Mouse (Mus musculus) MEL (cell line): Measurements from ENCODE around the gene Ppp2r5d. TPM values are rescaled to one million over a fixed set of nuclear protein-coding genes. Genes with fewer than 3 reads are reported as not detected.

Experiments used
- DNase-seq: peaks from one replicate; pipeline ENCODE4 v3.0.0; 2011; ENCODE audit warnings: low read depth, low spot score
- H3K27ac ChIP-seq: 2 replicates; pipeline ENCODE4 v1.5.1; 2012; ENCODE audit warnings: low read depth, mild to moderate bottlenecking, control low read depth, low read length, moderate library complexity; ENCODE audit not compliant: control insufficient read depth
- H3K27me3 ChIP-seq, 2 experiments: fragments of 150-350 bp in 1 of 2; sonication (generic) in 1 of 2; 2 replicates each; pipeline ENCODE4 v1.6.1; 2012; ENCODE audit warnings: low read length in 2 of 2, mild to moderate bottlenecking in 2 of 2, improper control_type of control experiment in 1 of 2, moderate library complexity in 1 of 2; ENCODE audit not compliant: insufficient read depth in 2 of 2, control insufficient read depth in 1 of 2
- H3K36me3 ChIP-seq, 2 experiments: 2 replicates each; pipeline ENCODE4 v1.6.1; 2012 to 2014; ENCODE audit warnings: low read length in 2 of 2, improper control_type of control experiment in 1 of 2, inconsistent platforms in 1 of 2, mild to moderate bottlenecking in 1 of 2; ENCODE audit not compliant: insufficient read depth in 2 of 2, control insufficient read depth in 1 of 2
- H3K4me1 ChIP-seq, 2 experiments: fragments of 150-350 bp in 1 of 2; sonication (generic) in 1 of 2; 2 replicates each; pipeline ENCODE4 v1.6.1; 2012; ENCODE audit warnings: low read length in 2 of 2, improper control_type of control experiment in 1 of 2, mild to moderate bottlenecking in 1 of 2; ENCODE audit not compliant: insufficient read depth in 2 of 2, control insufficient read depth in 1 of 2
- H3K4me3 ChIP-seq, 2 experiments: fragments of 150-350 bp in 1 of 2; sonication (generic) in 1 of 2; 2 replicates each; pipeline ENCODE4 v1.5.1; 2012; ENCODE audit warnings: low read depth in 2 of 2, low read length in 2 of 2, mild to moderate bottlenecking in 2 of 2, moderate library complexity in 2 of 2, control low read depth in 1 of 2, improper control_type of control experiment in 1 of 2; ENCODE audit not compliant: control insufficient read depth in 1 of 2, insufficient read depth in 1 of 2
- H3K79me2 ChIP-seq: 2 replicates; pipeline ENCODE4 v1.6.1; 2012; ENCODE audit warnings: mild to moderate bottlenecking, low read length, moderate library complexity; ENCODE audit not compliant: control insufficient read depth, poor library complexity, insufficient read depth
- H3K9ac ChIP-seq: 2 replicates; pipeline ENCODE4 v1.6.1; 2012; ENCODE audit warnings: low read depth, mild to moderate bottlenecking, control low read depth, low read length, moderate library complexity; ENCODE audit not compliant: control insufficient read depth, poor library complexity, severe bottlenecking
- H3K9me3 ChIP-seq: fragments of 150-350 bp; sonication (generic); replicated peaks from 2 replicates; pipeline ENCODE4 v1.6.1; 2012; ENCODE audit warnings: mild to moderate bottlenecking, low read length, improper control_type of control experiment, moderate library complexity; ENCODE audit not compliant: insufficient read depth
- BHLHE40 ChIP-seq: IDR thresholded peaks from 2 replicates; pipeline ENCODE4 v1.6.1; 2012; ENCODE audit warnings: low read depth, mild to moderate bottlenecking, inconsistent platforms, low read length, improper control_type of control experiment, borderline replicate concordance
- CHD1 ChIP-seq: IDR thresholded peaks from 2 replicates; pipeline ENCODE4 v1.6.1; 2012; ENCODE audit warnings: low read depth, mild to moderate bottlenecking, inconsistent platforms, low read length, improper control_type of control experiment
- E2F4 ChIP-seq: IDR thresholded peaks from 2 replicates; pipeline ENCODE4 v1.6.1; 2011; ENCODE audit warnings: low read depth, low read length, improper control_type of control experiment, borderline replicate concordance
- EP300 ChIP-seq, 2 experiments: IDR thresholded peaks; 2 replicates each; pipeline ENCODE4 v1.6.1; 2011; ENCODE audit warnings: improper control_type of control experiment in 2 of 2, low read length in 2 of 2, low read depth in 1 of 2, mild to moderate bottlenecking in 1 of 2
- ETS1 ChIP-seq: IDR thresholded peaks from 2 replicates; pipeline ENCODE4 v1.6.1; 2012; ENCODE audit warnings: low read depth, mild to moderate bottlenecking, inconsistent platforms, low read length, improper control_type of control experiment, moderate library complexity
- GABPA ChIP-seq: IDR thresholded peaks from 2 replicates; pipeline ENCODE4 v1.6.1; 2012; ENCODE audit warnings: low read depth, mild to moderate bottlenecking, inconsistent platforms, low read length, improper control_type of control experiment, moderate library complexity
- HCFC1 ChIP-seq: IDR thresholded peaks from 2 replicates; pipeline ENCODE4 v1.6.1; 2012; ENCODE audit warnings: low read depth, mild to moderate bottlenecking, inconsistent platforms, low read length, improper control_type of control experiment, moderate library complexity
- MAX ChIP-seq: IDR thresholded peaks from 2 replicates; pipeline ENCODE4 v1.6.1; 2011; ENCODE audit warnings: low read length, improper control_type of control experiment
- MEF2A ChIP-seq: IDR thresholded peaks from 2 replicates; pipeline ENCODE4 v1.6.1; 2014; ENCODE audit warnings: low read depth, mild to moderate bottlenecking, inconsistent platforms, low read length, improper control_type of control experiment; ENCODE audit not compliant: poor library complexity, insufficient replicate concordance, severe bottlenecking; ENCODE audit errors: extremely low read depth
- MXI1 ChIP-seq: IDR thresholded peaks from 2 replicates; pipeline ENCODE4 v1.6.1; 2011; ENCODE audit warnings: mild to moderate bottlenecking, low read depth, low read length, improper control_type of control experiment
- MYB ChIP-seq: IDR thresholded peaks from 2 replicates; pipeline ENCODE4 v1.6.1; 2011; ENCODE audit warnings: mild to moderate bottlenecking, low read depth, low read length, improper control_type of control experiment
- MYC ChIP-seq: IDR thresholded peaks from 2 replicates; pipeline ENCODE4 v1.6.1; 2011; ENCODE audit warnings: low read depth, mild to moderate bottlenecking, low read length, improper control_type of control experiment, moderate library complexity
- POLR2A ChIP-seq, 2 experiments: IDR thresholded peaks; 2 replicates each; pipeline ENCODE4 v1.6.1; 2011 to 2012; ENCODE audit warnings: low read length in 2 of 2, mild to moderate bottlenecking in 2 of 2, control low read depth in 1 of 2, improper control_type of control experiment in 1 of 2, low read depth in 1 of 2, moderate library complexity in 1 of 2; ENCODE audit not compliant: control insufficient read depth in 1 of 2, insufficient read depth in 1 of 2, poor library complexity in 1 of 2
- RCOR1 ChIP-seq: IDR thresholded peaks from 2 replicates; pipeline ENCODE4 v1.6.1; 2012; ENCODE audit warnings: low read depth, mild to moderate bottlenecking, inconsistent platforms, low read length, improper control_type of control experiment
- SIN3A ChIP-seq: IDR thresholded peaks from 2 replicates; pipeline ENCODE4 v1.6.1; 2012; ENCODE audit warnings: low read length, improper control_type of control experiment, inconsistent platforms
- TAL1 ChIP-seq: IDR thresholded peaks from 2 replicates; pipeline ENCODE4 v1.6.1; 2012; ENCODE audit warnings: mild to moderate bottlenecking, inconsistent platforms, low read length, moderate library complexity, mixed read lengths
- TBP ChIP-seq: IDR thresholded peaks from 2 replicates; pipeline ENCODE4 v1.8.0; 2011; ENCODE audit warnings: low read depth, low read length, improper control_type of control experiment
- USF1 ChIP-seq: IDR thresholded peaks from 2 replicates; pipeline ENCODE4 v1.6.1; 2014; ENCODE audit warnings: low read depth, mild to moderate bottlenecking, inconsistent platforms, low read length, improper control_type of control experiment, moderate library complexity
- USF2 ChIP-seq, 2 experiments: IDR thresholded peaks; 2 replicates each; pipeline ENCODE4 v1.6.1; 2011 to 2012; ENCODE audit warnings: improper control_type of control experiment in 2 of 2, low read length in 2 of 2, borderline replicate concordance in 1 of 2, inconsistent platforms in 1 of 2, low read depth in 1 of 2, mild to moderate bottlenecking in 1 of 2; ENCODE audit not compliant: insufficient read depth in 1 of 2
- ZC3H11A ChIP-seq: IDR thresholded peaks from 2 replicates; pipeline ENCODE4 v1.6.1; 2012; ENCODE audit warnings: low read depth, mild to moderate bottlenecking, inconsistent platforms, low read length, improper control_type of control experiment
- ZNF384 ChIP-seq: IDR thresholded peaks from 2 replicates; pipeline ENCODE4 v1.6.1; 2012; ENCODE audit warnings: low read depth, mild to moderate bottlenecking, inconsistent platforms, low read length, improper control_type of control experiment
- polyA plus RNA-seq, 2 experiments: library from polyadenylated mRNA; stranded (reverse) in 1 of 2; unstranded in 1 of 2; fragments of >175 nt in 1 of 2; fragments of >200 nt in 1 of 2; gene quantifications; 2 replicates each; pipeline versions ENCODE4 v1.2.1 to v1.2.4; 2012; ENCODE audit warnings: low replicate concordance in 2 of 2, low read depth in 1 of 2; ENCODE audit not compliant: insufficient read length in 2 of 2, insufficient read depth in 1 of 2, missing spikeins in 1 of 2
- total RNA-seq: library from RNA; depleted of rRNA; stranded (reverse); fragments of 300-350 nt; gene quantifications from 2 replicates; pipeline ENCODE4 v1.2.3, GENCODE M21; 2012

The Ppp2r5d gene
- total and polyA plus RNA-seq, 3 experiments, result 47.6 to 82.9 (median 80.4) TPM

DNA sequence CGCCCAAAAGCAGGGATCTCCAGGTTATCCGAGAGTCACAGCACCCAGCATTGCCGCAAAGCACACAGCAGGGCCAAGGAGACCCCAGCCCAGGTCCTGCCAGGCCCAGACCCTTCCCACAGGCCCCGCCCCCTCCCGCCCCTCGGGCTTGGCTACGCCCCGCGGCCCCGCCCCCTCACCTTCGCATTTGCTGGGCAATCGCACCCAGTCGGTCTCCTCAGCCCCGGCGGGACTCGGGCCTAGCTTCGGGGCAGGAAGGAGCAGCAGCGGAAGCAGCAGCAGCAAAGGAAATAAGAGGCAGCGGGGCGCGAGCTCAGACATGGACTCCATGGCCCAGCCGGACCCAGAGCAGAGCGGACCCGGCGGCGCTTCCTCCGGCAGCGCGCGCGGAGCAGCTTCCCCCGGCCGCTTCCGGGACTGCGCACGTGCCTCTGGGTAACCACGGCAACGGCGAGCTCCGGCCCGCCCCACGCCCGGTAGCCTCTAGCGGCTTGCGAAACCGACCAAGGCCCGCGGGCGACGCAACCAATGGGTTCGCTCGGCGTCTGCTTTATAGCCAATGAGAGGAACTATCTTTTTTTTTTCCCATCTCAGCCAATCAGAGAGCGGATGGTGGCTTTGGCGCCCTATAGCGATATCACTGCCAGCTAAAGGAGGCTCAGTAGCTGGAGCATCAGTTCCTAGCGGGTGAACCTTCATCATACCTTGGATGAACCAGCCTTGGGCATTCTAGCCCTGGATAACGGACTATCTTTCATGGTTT lies 47.1 kb upstream of the Ppp2r5d start, which contains the start of gene Cnpy3 (continued):
- TF ChIP-seq GABPA, result no peak
- TF ChIP-seq E2F4, result peak; percentile 89; the same call in 1 of the 2 replicates
- 0 out of 4 replicates have a peak, but pooled peaks of 1 of the 2 experiments have one; percentile 42 for TF ChIP-seq USF2 (IDR thresholded peaks at IDR 0.05; ENCODE audit: borderline replicate concordance in 1 of 2, insufficient read depth in 1 of 2, low read depth in 1 of 2, low read length in 2 of 2)

DNA sequence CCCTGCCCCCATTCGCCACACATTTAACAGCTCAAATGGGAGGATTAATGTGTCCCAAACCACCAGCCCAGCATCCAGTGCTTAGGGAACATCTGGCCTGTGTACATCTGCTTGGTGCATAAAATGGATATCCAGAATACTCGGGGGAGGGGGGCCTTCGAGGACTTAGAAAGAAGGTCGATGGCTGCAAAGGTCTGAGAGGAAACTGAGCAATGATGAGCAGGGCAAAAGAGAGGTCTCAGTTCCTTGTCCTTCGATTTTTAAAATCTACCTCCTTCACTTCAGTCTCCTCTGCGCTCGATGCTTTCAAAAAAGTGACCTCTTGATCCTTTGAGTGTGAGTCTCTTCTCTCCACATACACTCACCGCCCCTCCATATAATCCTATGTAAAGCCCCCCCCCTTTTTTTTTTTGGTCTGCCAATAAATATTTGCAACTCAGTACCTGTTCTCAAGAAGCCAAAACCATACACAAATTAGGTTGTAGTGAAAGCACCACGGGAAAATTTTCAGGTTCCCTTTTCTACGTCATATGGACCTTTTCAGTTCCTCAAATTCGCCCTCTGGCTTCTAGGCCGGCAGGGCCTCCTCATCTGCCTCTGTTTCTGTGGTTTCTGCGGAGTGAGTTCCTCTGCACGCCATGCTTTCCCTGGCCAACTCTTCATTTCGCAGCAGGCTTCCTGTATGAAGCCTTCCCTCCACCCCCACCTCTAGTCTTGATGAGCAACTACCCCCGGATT lies 46.3 kb upstream of the Ppp2r5d start:
- peak; percentile 95 for DNase-seq
- H3K27me3 ChIP-seq, result no peaks in the 10 kb centered on the region
- H3K9ac ChIP-seq, result peak overlapping the region; percentile 85
- H3K27ac ChIP-seq, result peak overlapping the region; percentile 95
- peak overlapping the region; percentile 62 to 77 for H3K4me3 ChIP-seq
- no peaks in the 10 kb centered on the region for H3K9me3 ChIP-seq
- H3K79me2 ChIP-seq, result peaks cover 26% of the 10 kb centered on the region
- H3K36me3 ChIP-seq, result peaks cover 6 to 12% of the 10 kb centered on the region in 2 experiments
- peaks cover 2 to 9% of the 10 kb centered on the region in 2 experiments; a peak in 3 of 4 replicates for H3K4me1 ChIP-seq
- TF ChIP-seq USF1 (peak; percentile 20; the same call in 1 of the 2 replicates), MYB (no peak), MEF2A (no peak), ETS1 (peak; percentile 78), EP300 (IDR thresholded peaks at IDR 0.05; ENCODE audit: low read depth in 1 of 2, low read length in 2 of 2) (0 out of 4 replicates have a peak, but pooled peaks of 1 of the 2 experiments have one; percentile 47), MYC (peak; percentile 92), MAX (peak; percentile 82), TBP (peak; percentile 79), SIN3A (peak; percentile 51), TAL1 (no peak), ZC3H11A (no peak), ZNF384 (0 out of 2 replicates have a peak, but pooled peaks have one; percentile 23), BHLHE40 (peak; percentile 62; the same call in 1 of the 2 replicates), HCFC1 (peak; percentile 64), POLR2A (IDR thresholded peaks at IDR 0.05; ENCODE audit: control insufficient read depth in 1 of 2, insufficient read depth in 1 of 2, low read depth in 1 of 2, low read length in 2 of 2, poor library complexity in 1 of 2) (peak; percentile 37 to 55; a peak in 2 of 4 replicates), MXI1 (peak; percentile 83; the same call in 1 of the 2 replicates), CHD1 (no peak), RCOR1 (0 out of 2 replicates have a peak, but pooled peaks have one; percentile 22)
